Mouse (Mus musculus) testis, adult 10 weeks (tissue): ENCODE results near the gene Ivns1abp. TPM values are rescaled to one million over a fixed set of nuclear protein-coding genes. Genes with fewer than 3 reads are reported as not detected.

Experiments
- polyA plus RNA-seq: library from polyadenylated mRNA; stranded (reverse); fragments of 350-450 nt; fragmentation: Illumina TruSeq; extraction: RNeasy Lipid Tissue Mini Kit (QIAGEN cat#74804); gene quantifications from one replicate; pipeline ENCODE4 v1.2.3, GENCODE M21; 2014; ENCODE audit warnings: low read depth, low replicate concordance

Gene Ivns1abp
- 268 TPM for polyA plus RNA-seq

GRCm38 (mm10) chr1:151344283-151345108 is at the start of gene Ivns1abp:
Gene Ivns1abp (plus strand): TSS chr1:151344477.

Other genes starting within 250 kb of the Ivns1abp start
- gene Gm47985, start 161.9 kb upstream of the Ivns1abp start, polyA plus RNA-seq = 0.67 TPM
- gene Gm8947, start 152.1 kb upstream of the Ivns1abp start, polyA plus RNA-seq = not detected
- gene Gm47995, start 146.0 kb upstream of the Ivns1abp start, polyA plus RNA-seq = not detected
- gene 3110040M04Rik, start 140.4 kb upstream of the Ivns1abp start, polyA plus RNA-seq = not detected
- not detected for gene Gm47996, start 134.3 kb upstream of the Ivns1abp start, polyA plus RNA-seq
- gene Swt1, start 84.0 kb downstream of the Ivns1abp start, polyA plus RNA-seq = 131 TPM
- 37.1 TPM for gene Trmt1l, start 84.1 kb downstream of the Ivns1abp start, polyA plus RNA-seq
- gene Rnf2, start 156.5 kb downstream of the Ivns1abp start, polyA plus RNA-seq = 144 TPM
- gene Fam129a, start 226.7 kb downstream of the Ivns1abp start, polyA plus RNA-seq = 14.7 TPM